Mouse (Mus musculus) urinary bladder, postnatal 10 days (tissue): ENCODE results near the gene Abcb5.
"Not testable (repeated sequence)": the region's sequence is repeated elsewhere in the genome, so short reads cannot be mapped to it uniquely, and the experiment has no call there.

Experiments
- DNase-seq: peaks from one replicate; pipeline ENCODE4 v3.0.0; 2022; ENCODE audit warnings: low spot score

Gene Abcb5

GRCm38 (mm10) chr12:118966321-118966720 lies at the start of gene Abcb5:
Gene Abcb5 (minus strand): TSS chr12:118966421.
- DNase-seq: no peak

DNA sequence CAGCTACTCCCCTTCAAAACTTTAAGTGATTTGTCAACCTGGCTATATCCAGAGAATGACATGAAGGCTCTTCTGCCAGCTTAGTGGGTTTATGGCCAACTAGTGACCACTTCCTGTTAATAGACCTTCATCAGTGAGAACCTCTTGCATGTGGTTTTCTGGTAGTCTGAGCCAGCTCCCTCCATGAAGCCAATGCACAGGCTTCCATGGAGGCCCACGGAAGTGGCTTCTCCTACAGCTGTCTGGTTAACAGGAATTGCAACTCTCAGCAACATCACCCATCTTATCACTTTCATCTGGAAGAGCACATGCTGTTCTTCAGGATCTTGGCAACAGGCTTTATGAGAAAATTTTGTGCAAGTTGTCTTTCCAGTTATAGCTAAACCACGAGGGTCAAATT lies 33.0 kb upstream of the Abcb5 start:
- DNase-seq: no peak

DNA sequence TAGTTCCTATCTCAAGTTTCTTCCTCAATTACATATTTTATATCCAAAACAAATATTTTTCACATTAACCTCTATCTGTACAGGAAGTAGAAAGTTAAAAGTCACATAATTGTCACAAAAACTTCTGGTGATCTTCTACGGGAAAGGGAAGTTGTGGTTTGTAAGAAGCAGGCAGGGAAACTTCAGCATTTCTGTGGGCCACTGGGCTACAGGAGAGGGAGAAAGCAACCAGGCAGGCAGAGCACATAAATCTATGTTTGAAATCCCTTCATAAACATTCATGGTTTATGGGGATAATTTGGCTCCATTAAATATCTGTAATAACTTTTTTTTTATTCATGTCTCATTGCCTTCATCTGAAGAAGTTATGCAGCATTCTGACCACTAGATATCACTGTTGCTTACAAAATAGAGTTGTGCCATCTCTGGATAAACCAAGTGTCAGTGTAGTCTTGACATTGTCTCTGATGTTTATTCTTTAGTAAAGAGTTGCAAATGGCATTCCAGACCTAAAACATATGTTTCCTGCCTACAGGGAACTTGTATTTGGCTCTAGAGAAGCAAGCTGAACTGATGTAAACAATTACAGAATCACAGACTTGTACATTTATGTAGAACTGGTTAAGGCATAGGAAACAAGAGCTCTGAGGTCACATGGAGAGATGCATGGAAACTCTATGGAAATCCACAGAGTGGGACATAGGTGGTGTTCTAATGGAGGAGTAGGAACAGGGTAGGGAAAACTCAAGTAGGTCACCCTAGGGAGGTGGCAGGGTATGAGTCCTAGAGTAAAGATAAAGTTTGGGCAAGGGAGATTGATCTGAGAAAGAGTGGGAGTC lies 28.3 kb upstream of the Abcb5 start:
- DNase-seq: no peak

- no peak for DNase-seq
Measured at GRCm38 (mm10) chr12:118984852-118985251, 18.6 kb upstream of the Abcb5 start.

DNA sequence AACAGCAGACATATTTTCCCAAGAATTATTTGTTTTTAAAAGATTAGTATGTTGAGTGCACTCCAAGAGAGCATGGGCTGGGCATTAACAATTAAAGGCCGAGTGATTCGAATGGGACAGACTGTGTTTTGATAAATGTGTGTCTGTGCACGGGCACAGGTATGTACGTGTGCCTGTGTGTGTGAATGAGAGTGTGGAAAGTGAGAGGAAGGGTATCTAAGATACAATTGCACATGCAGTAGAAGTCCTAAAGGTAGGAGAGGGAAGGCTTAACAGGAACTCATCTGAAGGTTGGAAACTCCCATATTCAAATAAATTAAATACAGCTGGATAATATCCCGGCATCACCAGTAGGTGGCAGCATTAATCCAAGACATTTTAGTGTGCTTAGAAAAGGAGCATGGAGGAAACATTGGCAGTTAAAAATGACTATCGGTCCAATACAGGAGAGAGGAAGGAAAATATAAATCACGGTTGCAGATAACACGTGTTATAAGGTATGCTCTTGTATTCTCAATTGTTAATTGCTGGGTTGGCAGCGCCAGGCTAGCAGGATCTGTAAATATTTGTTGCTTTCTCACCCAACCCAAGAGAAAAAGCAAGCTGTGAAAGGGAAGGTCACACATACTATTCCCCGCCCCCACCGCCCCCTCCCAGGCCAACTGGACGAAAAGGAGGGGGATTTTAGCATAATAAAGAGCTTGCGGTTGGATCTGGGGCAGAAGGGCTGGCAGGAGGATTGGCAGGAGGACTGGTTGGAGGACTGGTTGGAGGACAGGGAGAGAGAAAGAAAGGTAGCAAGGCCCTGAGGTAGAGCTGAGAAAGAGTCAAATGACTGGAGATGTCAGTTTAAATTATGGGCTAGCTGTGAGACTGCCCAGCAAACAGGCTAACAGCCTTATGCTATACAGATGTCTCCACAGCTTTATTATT lies 35.6 kb downstream of the Abcb5 start:
- no peak for DNase-seq

- no peak for DNase-seq
Measured at GRCm38 (mm10) chr12:118926813-118927281, 39.4 kb downstream of the Abcb5 start.

DNA sequence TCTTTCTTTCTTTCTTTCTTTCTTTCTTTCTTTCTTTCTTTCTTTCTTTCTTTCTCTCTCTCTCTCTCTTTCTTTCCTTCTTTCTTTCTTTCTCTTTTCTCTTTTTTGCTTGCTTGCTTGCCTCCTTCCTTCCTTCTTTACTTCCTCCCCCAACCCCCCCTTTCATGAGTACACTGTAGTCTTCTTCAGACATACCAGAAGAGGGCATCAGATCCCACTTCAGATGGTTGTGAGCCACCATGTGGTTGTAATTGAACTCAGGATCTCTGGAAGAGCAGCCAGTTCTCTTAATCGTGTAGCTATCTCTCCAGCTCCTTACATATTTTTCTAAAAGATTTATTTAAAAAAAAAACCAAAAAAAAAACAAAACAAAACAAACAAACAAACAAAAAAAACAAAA lies 42.3 kb downstream of the Abcb5 start:
- not testable (repeated sequence) for DNase-seq

DNA sequence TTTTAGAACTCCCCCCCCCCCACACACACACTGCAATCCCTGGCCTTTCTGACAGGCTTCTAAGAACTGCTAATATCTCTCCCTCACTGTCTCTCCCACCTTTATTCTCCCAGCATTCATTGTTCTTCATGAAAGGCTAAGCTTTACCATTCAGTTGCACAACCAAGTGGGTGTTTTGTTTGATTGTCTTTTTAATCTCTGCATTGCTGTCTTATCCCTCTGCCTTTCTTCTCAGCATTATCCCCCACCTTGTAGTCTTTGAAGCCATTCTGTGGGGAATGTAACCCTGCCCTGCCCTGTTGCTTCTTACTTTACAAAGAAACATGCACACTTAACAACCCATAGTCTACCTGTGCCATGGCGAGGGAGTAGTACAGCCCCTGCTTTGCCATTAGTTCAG lies 48.5 kb downstream of the Abcb5 start:
- DNase-seq: no peak

- DNase-seq: no peak
Measured at GRCm38 (mm10) chr12:118910360-118910759, 55.9 kb downstream of the Abcb5 start.

- no peak for DNase-seq
Measured at GRCm38 (mm10) chr12:118902249-118902648, 64.0 kb downstream of the Abcb5 start.

DNA sequence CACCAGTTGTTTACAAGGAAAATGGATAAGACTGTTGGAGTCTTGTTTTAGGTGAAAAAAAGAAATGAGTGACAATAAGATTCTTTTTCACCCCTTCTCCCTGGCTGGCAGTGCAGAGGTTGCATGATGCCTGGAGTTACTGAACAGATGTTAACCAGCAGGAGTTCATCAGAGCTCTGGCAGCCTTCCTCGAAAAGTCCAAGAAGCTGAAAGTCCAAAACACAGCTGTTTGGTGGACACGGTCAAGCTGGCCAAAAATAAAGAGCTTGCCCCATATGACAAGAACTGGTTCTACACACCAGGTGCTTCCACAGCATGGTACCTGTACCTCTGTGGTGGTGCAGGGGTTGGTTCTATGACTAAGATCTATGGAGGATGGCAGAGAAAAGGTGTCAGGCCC lies 78.3 kb downstream of the Abcb5 start:
- DNase-seq: no peak

- DNase-seq: no peak
Measured at GRCm38 (mm10) chr12:118882790-118883189, 83.4 kb downstream of the Abcb5 start.

DNA sequence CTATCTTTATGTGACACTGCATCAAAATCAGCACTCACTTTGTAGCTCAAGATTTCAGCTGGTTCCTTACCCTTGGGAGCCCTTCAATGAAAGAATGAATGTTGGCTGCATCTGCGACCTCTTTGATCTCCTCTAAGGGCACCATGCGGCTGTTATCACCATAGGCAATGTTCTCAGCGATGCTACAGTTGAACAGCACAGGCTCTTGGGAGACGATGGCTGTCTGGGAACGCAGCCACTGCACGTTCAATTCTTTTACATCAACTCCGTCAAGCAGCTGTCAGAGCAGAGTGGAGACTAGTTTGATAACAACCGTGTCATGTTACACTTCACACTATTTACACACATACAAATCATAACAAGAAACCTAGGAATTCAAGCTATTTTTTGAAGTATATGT lies 93.5 kb downstream of the Abcb5 start:
- no peak for DNase-seq

GRCm38 (mm10) chr12:118856151-118856550 lies 110.1 kb downstream of the Abcb5 start:
- DNase-seq: no peak

DNA sequence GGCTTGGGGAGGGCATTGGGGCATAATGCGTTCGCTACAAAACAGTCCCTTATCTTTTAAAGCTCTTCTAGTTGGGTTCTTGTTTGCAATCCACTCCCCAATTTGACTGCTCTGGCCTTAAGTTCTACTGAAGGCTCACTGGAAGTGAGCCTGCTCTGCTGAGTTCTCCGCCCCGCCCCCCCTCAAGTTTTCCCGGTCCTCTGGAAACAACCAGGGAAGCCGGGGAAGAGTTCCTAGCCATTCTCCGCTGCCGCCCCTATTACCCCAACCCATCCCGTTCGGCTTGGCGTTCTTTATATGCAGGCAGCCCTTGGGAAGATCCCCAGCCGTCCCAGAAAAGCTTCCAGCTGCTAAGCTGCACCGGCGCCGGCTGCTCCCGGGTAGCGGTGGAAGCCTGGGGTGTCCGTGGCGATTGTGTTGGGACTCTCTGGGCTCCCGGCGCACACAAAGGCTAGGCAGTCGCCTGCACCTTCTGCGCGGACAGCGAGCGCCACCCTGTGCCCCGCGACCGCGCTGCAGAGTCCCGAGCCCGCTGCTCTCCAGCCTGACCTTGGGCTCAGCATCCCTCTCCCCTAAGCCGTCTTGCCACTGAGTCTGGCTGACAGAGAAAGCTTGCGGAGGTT lies 111.3 kb downstream of the Abcb5 start:
- DNase-seq: no peak

GRCm38 (mm10) chr12:118854401-118854800 lies 111.8 kb downstream of the Abcb5 start:
- no peak for DNase-seq

GRCm38 (mm10) chr12:118853331-118853730 lies 112.9 kb downstream of the Abcb5 start:
- DNase-seq: no peak

DNA sequence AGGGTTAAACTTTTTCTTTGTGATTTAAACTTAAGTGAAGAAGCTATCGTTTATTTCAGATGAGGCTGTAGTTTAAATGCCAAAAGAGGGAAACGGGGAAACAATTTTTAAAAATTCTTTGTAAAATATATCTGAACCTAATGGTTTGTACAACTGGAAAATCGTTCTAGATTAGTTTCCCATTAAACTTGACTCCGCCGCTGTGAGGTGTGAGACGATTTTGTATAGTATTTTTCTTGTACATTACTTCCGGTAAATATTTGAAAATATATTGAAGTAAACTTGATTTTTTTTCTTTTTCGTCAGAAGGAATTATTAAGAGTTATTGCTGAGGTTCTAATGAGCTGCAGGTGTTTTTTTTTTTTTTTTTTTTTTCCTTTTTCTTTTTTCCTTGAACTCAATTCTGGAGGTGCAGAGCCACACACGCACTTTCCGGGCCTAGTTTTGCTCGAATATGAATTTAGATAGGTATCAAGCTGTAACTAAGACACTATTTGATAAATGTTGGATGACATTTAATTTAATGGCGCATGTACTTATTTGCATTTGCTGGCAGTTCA lies 115.3 kb downstream of the Abcb5 start:
- no peak for DNase-seq

DNA sequence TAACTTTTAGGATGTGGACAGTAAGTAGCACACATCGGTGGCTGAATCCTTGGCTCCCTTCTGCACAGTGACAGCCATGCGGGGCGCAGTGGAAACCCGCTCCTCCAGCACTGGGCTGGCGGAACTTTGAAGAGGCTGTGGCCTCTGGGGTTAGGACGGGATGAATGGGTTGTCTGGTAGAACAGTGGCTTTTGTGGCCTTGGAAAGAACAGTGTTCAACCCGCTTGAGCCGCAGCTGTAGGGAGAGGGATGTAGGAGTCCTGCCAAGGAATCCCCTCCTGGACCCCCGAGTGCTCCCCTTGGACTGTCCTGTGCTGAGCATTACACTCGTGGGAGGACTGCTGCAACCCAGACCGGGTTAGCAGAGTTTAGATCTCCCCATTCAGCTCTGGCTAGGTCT lies 116.2 kb downstream of the Abcb5 start:
- no peak for DNase-seq

- DNase-seq: no peak
Measured at GRCm38 (mm10) chr12:118849203-118849861, 116.9 kb downstream of the Abcb5 start.

GRCm38 (mm10) chr12:118848496-118849202 lies 117.6 kb downstream of the Abcb5 start:
- DNase-seq: no peak
